Mouse (Mus musculus) gastrocnemius, postnatal 36 days (tissue): ENCODE data around the gene Gm4969. TPM values are rescaled to one million over a fixed set of nuclear protein-coding genes. Genes with fewer than 3 reads are reported as not detected.
A peak's percentile ranks its signal among the peaks of the same experiment; 100 is the strongest.

Experiments
- DNase-seq, 2 experiments: peaks; one replicate each; pipeline ENCODE4 v3.0.0; 2022
- intact Hi-C: fragments of 180-260 bp; cut with DNase I; formaldehyde crosslinking; loops from one replicate; pipeline ENCODE4 v1.15.1; 2025
- total RNA-seq, 2 experiments: library from RNA; stranded (reverse); gene quantifications; 2 replicates each; pipeline ENCODE4 v1.2.3; 2021

The Gm4969 gene
- total RNA-seq, 2 experiments from 2014 or later, result not detected

DNA sequence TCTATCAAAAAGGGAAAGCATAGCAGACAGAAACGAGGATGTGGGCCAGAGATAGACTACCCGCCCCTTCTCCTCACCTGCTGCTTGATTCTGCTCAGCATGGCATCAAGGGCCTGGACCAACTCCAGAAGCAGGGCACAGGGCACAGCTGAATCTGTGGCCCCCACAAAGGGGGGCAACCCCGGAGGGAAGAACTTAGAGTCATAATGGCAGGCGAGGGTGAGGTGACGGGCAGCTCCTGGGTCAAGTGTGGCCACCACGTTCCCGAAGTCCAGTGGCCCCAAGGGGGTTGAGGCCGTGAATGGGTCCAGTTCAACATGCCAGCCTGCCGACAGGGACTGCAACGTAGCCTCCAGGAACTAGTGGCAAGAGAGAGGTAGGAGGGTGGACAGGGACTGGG is 28.6 kb upstream of the Gm4969 start:
- no peak for DNase-seq
- intact Hi-C loops, result no loop called here

DNA sequence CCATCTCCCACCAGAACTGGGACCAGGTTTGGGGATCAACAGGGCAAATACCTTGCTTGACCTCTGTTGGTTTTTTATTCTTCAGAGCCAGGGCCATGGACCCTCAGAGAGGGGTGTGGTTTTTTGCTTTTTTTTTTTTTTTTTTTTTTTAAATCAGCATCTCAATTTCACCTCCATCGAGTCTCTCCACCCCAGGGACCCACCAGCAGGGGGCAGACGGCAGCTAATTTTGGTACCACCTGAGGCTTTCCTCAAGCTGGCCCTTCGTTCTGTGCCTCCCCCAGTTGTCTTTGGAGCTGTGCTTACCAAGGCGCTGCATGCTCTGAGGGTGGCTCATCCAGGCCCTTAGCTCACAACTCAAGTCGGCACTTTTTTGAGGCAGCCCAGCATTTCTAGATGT is 19.2 kb upstream of the Gm4969 start:
- intact Hi-C loops, result no loop called here
- DNase-seq, result peak in 1 of 2 experiments; percentile 42

DNA sequence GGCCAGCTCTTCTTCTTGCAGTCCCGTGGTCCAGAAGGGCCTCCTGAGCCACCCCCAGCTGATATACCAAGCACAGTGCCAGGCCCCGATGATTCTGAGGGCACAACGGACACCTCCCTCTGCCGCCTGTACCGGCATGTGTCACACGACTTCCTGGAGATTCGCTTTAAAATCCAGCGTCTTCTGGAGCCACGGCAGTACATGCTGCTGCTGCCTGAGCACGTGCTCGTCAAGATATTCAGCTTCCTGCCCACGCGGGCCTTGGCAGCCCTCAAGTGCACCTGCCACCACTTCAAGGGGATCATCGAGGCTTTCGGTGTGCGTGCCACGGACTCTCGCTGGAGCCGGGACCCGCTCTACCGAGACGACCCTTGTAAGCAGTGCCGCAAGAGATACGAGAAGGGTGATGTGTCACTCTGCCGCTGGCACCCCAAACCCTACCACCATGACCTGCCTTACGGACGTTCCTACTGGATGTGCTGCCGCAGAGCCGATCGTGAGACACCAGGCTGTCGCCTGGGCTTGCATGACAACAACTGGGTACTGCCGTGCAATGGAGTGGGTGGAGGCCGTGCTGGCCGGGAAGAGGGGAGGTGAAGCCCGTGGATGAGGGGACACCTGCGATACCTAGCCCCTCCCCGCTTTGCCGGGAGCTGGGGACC is 18.6 kb upstream of the Gm4969 start:
- intact Hi-C loops, result no loop called here
- no peak for DNase-seq

DNA sequence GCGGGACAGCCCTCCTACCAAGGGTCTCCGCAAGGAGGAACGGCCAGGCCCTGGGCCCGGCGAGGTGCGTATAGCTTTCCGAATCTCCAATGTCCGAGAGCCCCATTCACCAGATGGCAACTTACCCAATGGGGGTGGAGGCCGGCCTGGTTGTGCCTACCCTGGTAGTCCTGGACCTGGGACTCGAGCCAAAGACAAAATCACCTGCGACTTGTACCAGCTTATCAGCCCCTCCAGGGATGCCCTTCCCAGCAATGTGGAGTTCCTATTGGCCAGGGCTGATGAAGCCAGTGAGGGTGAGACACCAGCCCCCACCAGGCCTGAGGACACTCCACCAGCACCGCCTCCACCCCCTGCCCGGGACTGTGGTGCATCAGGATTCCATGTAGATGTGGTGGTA is 18.0 kb upstream of the Gm4969 start:
- DNase-seq, result no peak
- intact Hi-C loops, result no loop called here

DNA sequence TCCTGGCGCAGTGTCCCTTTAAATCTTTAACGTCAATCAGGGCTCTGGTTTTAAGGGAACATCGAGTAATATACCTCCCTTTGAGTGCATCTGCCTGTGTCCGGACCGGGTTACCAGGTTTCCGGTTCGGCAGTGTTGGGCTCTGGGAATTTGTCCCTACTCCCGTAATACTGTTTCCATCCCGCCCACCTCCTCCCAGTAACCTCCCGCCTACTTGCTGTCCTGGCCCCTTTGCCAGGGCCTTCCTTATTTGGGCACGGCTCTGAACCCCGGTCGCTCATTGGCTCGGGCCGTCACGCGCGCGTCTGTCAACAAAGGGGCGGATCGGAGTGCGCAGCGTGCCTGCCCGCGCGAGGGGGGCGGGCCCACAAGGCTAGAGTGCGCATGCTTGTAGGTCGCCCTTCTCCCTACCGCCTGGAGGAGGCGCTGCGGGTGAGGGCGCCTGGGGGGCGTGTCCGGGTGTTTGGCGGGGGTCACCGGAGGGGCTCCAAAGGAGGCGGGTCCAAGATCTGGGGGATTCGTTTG is 13.2 kb upstream of the Gm4969 start:
- intact Hi-C loops, result no loop called here
- peak; percentile 92 to 98 for DNase-seq

DNA sequence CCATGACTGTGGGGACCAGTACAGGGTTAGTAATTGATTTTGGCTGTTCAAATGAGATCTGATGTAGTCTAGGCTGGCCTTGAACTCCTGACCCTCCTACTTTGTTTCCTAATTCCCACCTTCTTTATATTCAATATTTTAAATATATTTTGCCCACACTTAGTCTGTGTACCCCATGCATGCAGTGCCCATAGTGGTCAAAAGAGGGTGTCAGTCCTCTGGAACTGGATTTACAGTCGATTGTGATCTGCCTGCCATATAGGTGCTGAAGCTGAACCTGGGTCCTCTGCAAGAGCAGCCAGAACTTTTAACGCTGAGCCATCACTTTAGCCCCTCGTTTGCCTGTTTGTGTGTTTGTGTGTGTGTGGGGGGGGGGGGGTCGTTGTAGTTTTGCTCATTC is 12.5 kb upstream of the Gm4969 start:
- intact Hi-C loops, result no loop called here

DNA sequence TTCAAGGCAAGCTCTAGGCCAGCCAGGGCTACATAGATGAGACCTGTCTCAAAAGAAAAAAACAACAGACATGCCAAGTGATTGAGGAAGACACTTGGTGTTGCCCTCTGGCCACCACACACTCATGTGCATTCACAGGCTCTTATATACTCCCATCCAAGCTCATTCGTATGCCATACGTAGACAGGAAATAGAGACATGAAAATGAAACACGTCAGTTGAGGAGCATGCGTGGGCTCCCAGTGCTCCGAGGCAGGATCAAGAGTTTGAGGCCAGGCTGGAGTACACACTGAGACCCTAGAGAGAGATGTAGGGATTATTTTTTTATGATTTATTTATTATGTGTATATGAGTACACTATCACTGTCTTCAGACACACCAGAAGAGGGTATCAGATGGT is 11.2 kb upstream of the Gm4969 start:
- DNase-seq, result no peak
- intact Hi-C loops, result no loop called here

More for the DNA sequence above, 12.5 kb upstream of the Gm4969 start:
- no peak for DNase-seq

DNA sequence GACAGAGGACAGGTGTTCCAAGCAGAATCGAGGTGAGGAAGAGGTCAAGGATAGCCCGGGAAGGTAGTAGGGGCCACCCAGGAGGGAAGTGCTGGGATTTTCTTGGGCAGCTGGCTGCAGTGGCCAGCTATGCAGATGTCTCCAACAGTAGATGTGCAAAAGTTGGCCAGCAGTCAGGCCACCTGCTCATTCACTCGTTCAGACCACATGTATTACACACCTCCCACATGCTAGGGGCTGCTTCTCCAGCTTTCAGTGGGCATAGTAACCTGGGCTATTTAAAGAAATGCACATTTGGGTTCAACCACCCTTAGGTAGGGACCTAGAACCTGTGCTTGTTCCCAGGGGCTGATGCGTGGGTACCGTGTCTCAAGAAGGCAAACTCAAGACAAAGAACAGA is 9.6 kb upstream of the Gm4969 start:
- intact Hi-C loops, result no loop called here
- DNase-seq, result no peak

DNA sequence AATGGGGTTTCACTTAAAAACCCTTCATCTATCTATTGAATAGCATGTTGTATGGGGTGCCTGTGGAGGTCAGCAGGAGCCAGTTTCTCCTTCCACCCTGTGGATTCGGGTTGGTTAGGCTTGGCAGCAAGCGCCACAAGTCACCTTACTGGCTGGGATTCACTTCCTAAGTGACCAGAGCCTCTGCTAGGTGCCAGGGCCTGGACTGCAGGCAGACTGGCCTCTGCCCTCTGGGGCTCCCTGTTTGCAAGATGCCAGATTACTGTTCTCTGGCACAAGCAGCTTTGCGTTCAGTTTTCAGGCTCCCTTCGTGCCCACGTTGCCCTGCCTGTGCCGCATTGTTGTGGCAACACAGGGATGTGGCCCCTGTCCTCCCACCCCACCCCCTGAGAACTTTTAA is 6.5 kb upstream of the Gm4969 start:
- intact Hi-C loops, result no loop called here
- no peak for DNase-seq

DNA sequence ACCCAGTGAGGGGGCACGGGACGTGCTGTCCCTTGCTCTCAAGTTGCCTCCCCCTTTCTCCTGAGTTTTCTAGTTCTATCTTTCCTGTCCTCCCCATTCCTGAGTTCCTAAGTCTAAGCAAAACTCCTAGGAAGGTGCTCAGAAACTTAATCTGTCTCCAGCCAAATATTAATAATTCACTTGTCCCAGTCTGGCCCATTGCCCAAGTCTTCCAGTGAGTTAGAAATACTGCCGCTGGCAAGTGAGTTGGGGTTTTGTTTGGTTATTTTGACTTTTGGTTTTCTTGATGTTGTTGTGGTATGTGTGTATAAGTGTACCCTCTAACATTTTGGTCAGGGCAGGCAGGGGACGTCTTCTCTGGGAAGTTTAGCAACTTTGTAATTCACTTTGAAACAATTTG is 3.5 kb upstream of the Gm4969 start:
- intact Hi-C loops, result no loop called here
- DNase-seq, result no peak

DNA sequence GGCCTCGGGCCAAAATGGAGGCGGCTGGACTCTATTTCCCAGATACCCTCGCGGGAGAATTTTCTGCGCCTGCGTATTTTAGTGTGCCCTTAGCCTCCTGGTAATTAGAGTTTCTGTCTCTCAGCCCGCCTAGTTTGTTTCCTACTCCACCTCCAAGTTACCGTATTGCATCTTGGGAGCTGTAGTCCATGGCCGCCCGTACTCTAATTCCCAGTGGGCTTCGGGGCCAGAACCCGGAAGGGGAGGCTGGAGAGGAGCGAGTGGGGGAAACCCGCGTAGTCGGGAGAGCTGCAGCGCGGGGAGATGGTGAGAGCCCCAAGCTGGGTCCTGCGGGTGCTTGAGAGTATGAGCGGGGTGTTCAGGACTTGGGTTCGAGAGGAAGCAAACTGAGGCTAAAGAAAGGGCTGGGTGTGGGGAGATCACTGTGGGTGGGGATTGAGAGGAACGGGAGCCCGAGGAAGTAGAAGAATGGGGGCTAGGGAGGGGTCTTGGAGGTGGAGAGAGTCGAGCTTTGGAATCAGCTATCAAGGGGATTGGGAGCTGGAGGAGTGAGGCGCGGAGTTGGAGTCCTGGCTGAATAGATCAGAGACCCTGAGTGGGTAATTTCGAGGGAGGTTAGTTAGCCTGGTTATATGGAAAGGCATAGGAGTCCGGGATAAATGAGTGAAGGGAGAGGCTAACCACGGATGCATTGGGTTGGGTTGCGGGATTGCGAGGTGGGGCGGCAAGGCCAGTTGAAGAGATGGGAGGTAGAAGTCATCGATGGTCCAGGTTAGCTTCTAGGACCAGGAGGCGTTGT is 1.7 kb upstream of the Gm4969 start, which contains the start of gene Fbxo46:
Gene Fbxo46, plus strand, starts transcription at position 229 of the 799 bp plus-strand sequence.
- peak; percentile 78 to 88 for DNase-seq
- intact Hi-C loops, result loop anchor here (2.0 kb wide), 1 partner anchor 25 kb away; the partner anchor contains the start of gene Six5

DNA sequence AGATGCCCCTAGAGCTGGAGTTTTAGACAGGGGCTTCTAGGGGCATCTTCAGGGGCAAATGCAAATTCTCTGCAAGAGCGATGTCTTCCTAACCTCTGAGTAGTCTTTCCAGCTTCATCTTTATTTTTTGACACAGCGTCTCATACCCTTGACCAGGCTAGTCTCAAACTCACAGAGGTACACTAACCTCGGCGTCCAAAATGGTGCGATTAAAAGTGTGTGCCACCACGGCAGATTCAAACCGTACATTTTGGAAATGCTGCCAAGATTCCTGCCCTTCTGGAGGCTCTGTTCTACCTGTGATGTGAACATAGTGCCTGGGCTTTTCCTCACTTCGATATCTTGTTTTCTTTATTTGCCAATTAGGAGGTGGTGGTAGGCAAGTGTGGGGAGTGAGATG is 915 bp upstream of the Gm4969 start:
- no peak for DNase-seq
- intact Hi-C loops, result loop anchor here (2.0 kb wide), 1 partner anchor 24 kb away; the partner anchor contains the start of gene Six5

DNA sequence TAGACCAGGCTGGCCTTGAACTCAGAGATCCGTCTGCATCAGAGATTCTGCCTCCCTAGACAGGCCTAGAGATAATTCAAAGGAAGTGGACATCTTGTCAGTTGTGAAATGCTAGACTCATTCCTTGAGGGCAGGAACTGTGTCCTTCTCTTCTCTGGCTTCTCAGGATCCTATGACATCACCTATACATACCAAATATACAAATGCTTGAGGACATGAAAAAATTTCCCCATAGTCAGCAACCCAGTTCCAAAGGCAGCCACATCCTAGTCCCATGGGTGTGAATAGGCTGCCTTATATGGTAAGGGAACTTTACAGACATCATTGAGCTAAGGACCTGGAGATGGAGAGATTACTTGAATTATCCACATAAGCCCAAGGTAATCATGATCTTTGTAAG is 8.6 kb downstream of the Gm4969 start:
- DNase-seq, result no peak
- intact Hi-C loops, result no loop called here

DNA sequence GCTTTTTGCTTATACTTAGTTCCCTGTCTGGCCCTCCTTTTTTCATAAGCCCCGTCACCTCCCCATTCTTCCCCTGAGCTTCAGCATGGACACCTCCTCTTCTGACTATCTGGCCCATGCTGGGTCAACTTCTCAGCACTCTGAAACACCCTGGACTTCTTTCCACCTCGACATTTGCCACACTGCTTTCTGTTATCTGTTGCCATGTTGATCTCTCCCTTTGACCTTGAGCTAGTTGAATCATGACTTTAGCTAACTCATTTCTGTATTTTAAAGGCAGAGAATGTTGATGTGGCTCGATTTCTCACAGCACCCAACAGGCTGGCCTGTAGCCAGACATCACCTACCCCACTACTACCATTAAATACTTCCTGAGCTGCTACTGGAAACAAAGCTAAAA is 10.7 kb downstream of the Gm4969 start:
- DNase-seq, result no peak
- intact Hi-C loops, result no loop called here

DNA sequence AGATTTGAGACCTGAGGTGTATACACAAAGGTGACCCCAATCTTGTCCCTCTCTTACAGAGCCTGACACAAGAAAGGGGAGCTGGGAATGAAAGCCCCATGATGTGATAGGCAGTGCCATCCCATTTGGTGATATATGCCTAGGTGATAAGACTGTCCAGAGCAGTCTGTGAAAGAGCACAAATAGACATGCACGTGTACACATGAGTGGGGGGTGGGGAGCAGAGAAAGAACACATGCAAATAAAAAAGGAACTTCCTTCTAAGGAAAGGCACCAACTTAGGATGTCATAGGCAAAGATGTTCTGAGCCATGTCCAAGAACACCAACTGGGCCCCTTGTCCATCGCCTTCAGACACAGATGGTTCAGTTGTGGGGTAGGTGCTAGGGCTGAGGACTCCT is 13.7 kb downstream of the Gm4969 start:
- no peak for DNase-seq
- intact Hi-C loops, result no loop called here

DNA sequence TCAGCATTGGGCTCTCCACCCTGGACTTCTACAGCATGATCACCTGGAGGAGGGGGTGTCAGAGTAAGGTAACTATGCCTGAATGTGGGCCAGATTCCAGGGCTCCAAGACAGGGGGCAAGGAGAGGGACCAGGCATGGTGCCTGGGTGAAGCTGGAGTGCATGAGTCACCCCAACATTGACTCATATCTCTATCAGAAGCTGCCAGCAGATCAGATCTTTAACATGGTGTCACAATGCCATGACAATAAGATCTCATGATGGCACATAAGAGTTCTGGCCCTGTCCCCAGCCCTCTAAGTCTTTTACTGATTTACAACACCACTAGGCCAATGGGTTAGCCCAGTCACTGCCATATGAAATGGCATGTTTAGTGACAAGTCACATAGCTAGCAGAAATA is 14.4 kb downstream of the Gm4969 start:
- intact Hi-C loops, result no loop called here
- DNase-seq, result no peak

DNA sequence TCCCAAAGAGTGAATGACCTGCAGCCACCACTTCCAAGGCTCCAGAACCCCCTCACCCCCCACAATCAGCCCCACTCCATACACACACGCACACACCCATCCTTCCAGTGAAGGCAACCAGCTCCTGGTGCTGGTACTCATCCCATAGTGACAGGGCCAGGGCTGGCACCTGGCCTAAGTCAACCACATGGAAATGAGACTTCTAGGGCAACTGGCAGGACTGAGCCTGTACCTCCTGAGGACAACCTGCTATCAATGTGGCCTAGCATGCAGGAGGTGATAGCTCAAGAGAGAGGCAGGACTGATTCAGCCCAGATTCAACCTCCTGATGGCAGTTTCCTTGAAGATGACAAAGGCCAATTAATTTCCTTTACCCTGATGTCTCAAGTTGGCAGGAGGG is 17.9 kb downstream of the Gm4969 start:
- intact Hi-C loops, result no loop called here
- no peak for DNase-seq

DNA sequence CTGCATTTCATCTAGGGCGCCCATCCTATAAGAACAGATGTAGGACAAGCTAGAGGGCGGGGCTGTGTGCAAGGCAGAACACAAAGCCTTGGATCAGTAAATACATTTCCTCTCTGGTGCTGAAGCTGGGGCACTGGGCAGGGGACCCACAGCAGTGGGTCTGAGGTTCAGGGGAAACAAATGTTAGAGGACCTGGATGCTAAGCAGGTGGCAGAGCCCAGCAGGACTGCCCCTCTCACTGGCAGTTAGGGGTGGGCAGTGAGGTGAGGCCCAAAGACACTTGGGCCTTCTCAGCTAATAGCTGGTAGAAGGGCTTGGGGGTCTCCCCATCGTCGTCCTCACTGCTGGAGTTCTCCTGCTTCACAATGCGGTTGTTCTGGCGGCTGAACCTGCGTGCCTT is 19.4 kb downstream of the Gm4969 start:
- intact Hi-C loops, result no loop called here
- DNase-seq, result no peak

DNA sequence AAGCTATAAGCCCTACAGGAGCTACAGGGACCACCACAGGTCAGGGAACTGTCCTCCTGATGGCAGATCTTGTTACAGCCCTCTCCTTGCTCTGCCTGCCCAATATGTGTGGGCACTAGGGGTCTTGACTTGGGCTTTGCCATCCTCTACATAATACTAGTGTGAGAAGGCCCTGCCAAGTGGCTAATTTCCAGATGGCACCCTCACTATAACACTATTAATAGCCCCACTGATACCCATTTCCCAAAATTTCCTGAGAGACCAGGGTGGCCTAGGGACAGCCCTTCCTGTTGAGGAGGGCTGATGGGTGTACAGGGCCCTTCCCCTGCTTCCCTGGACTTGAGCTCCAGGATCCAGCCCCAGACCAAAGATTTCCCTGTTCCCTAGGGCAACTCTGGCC is 20.3 kb downstream of the Gm4969 start:
- DNase-seq, result no peak
- intact Hi-C loops, result no loop called here

DNA sequence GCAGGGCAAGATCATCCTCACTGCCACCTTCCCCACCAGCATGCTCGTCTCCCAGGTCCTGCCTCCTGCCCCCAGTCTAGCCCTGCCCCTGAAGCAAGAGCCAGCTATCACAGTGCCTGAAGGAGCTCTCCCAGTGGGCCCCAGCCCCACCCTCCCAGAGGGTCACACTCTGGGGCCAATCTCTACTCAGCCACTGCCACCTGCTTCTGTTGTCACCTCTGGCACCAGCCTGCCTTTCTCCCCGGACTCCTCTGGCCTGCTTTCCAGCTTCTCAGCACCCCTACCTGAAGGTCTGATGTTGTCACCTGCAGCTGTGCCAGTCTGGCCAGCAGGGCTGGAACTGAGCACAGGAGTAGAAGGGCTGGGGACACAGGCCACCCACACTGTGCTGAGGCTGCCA is 21.0 kb downstream of the Gm4969 start:
- intact Hi-C loops, result no loop called here
- no peak for DNase-seq

DNA sequence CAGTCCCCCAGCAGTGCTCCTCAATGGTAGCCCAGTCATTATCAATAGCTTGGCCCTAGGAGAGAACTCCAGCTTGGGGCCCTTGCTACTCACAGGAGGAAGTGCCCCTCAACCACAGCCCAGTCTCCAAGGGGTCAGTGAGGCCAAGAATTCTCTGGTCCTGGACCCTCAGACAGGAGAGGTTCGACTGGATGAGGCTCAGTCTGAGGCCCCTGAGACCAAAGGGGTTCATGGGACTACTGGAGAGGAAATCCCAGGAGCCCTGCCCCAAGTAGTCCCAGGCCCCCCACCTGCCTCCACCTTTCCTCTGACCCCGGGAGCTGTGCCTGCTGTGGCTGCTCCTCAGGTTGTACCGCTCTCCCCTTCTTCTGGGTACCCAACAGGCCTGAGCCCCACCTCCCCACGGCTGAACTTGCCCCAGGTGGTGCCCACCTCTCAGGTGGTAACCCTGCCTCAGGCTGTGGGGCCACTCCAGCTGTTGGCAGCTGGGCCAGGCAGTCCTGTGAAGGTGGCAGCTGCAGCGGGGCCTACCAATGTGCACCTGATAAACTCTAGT is 21.7 kb downstream of the Gm4969 start:
- no peak for DNase-seq
- intact Hi-C loops, result no loop called here

DNA sequence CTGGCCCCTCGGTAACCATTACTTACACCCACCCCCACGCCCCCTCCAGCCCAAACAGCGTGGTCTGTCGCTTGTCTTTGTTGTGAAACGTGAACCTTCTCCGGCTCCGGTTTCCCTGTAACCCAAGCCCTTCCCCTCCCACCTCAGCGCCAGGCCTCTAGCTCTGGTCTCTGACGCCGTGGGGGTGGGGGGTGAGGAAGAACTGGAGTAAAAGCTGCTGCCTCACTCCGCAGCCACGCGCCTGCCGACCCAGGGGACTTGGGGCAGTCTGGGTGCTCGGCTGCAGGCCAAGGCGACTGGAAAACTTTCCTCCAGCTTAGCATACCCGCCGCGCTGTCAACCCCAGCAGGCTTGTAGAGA is 22.4 kb downstream of the Gm4969 start:
- peak in 1 of 2 experiments; percentile 62 for DNase-seq
- intact Hi-C loops, result loop anchor here (2.0 kb wide), 1 partner anchor 23 kb away; the partner anchor contains the start of genes Fbxo46 and Gm4969
